In the genomic region with DNA sequence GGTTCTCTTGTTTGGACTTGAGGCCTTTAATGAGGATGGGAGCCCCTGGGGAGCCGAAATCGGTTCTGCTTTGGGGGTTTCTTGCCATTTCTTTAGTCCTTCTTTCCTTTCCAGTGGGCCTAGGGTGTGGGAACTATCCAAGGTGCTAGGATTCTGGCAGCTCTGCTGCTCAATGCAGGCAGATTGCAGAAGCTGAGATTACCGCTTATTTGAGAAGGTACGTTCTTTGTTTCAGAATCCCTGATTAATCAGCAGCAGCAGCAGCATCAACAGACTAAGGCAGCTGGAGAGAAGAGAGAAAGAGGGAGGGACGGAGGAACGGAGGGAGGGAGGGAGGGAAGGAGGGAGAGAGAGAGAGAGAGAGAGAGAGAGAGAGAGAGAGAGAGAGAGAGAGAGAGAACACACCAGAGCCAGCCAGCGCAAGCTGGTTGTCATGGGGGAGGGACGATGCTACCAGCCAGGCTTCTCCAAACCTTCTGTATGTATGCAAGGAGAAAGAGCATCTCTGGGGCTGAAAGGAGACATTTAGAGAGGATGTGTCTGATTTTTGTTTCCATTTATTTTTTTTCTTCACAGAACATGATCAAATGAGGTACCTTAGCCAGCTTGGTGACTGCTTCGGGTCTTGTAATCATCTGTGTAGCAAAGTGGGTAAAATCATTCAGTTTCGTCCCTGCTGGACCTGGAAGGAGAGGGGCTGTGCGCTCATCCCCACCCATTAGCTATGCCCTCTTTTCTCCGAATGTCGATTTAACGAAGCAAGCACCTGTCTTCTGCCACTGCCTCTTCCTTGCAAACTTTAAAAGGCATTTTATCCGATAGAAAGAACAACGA, we compare ENCODE assay signal across 10 mouse cellular contexts. TPM values are rescaled to one million over a fixed set of nuclear protein-coding genes. Genes with fewer than 3 reads are reported as not detected.
DNase-seq lines count a peak whose midpoint lies in the region; ATAC-seq lines count a peak whose summit lies in the region.
"Had no signal": no experiment of that assay in that cellular context is flagged by ENCODE, and none has a peak within 500 bp of the region (broad histone marks: within the 10 kb centered on the region; RNA-seq: fewer than 3 reads in every experiment).

Gene Nyap2 (plus strand): TSS at position 120 of the 834 bp plus-strand sequence.

- H3K27me3 ChIP-seq in forebrain, embryonic 16.5 days (replicated peaks; ENCODE audit: control insufficient read depth, insufficient read depth, low read length): no peaks in the 10 kb centered on the region
- no peaks in the 10 kb centered on the region for H3K27me3 ChIP-seq in neural tube, embryonic 14.5 days (ENCODE audit: control insufficient read depth, insufficient read depth, low read length)
- H3K27me3 ChIP-seq: heart, embryonic 15.5 days had no signal

- peak within 1 kb of the TSS; percentile 68 for H3K9ac ChIP-seq in forebrain, embryonic 16.5 days (replicated peaks; ENCODE audit: low read depth, low read length)
- peak within 1 kb of the TSS; percentile 65 for H3K9ac ChIP-seq in neural tube, embryonic 14.5 days (replicated peaks; ENCODE audit: low read depth, low read length)
- H3K9ac ChIP-seq: heart, embryonic 15.5 days had no signal

- peak within 1 kb of the TSS; percentile 98 for H3K27ac ChIP-seq in forebrain, embryonic 16.5 days (ENCODE audit: low read length)
- peak within 1 kb of the TSS; percentile 96 for H3K27ac ChIP-seq in neural tube, embryonic 14.5 days (ENCODE audit: low read depth, low read length)
- H3K27ac ChIP-seq: heart, embryonic 15.5 days had no signal

- H3K36me3 ChIP-seq in forebrain, embryonic 16.5 days (ENCODE audit: control insufficient read depth, insufficient read depth): no peaks in the 10 kb centered on the region
- no peaks in the 10 kb centered on the region for H3K36me3 ChIP-seq in neural tube, embryonic 14.5 days (ENCODE audit: control insufficient read depth, insufficient read depth, low read length)
- H3K36me3 ChIP-seq: heart, embryonic 15.5 days had no signal

- peaks cover 6% of the 10 kb centered on the region for H3K4me1 ChIP-seq in forebrain, embryonic 16.5 days (replicated peaks; ENCODE audit: control insufficient read depth, insufficient read depth, low read length)
- H3K4me1 ChIP-seq in neural tube, embryonic 14.5 days (ENCODE audit: control insufficient read depth, insufficient read depth, low read length): no peaks in the 10 kb centered on the region
- H3K4me1 ChIP-seq: heart, embryonic 15.5 days had no signal

- no peaks in the 10 kb centered on the region for H3K9me3 ChIP-seq in forebrain, embryonic 16.5 days (ENCODE audit: control insufficient read depth, low read length)
- no peaks in the 10 kb centered on the region for H3K9me3 ChIP-seq in neural tube, embryonic 14.5 days (ENCODE audit: control insufficient read depth, low read length)
- H3K9me3 ChIP-seq: heart, embryonic 15.5 days had no signal

- DNase-seq in ES-CJ7 (ENCODE audit: low read depth, low spot score): peak; percentile 61
- peak; percentile 65 for DNase-seq in cerebellum, adult 11 months
- DNase-seq in left cerebral cortex, adult 11 months (ENCODE audit: low spot score): peak; percentile 61
- DNase-seq in thymus, postnatal 25 days: no peak
- DNase-seq in gastrocnemius, postnatal 10 days: no peak
- no peak for DNase-seq in urinary bladder, postnatal 36 days (ENCODE audit: low spot score in 2 of 2)

- 9% methylated on average over 16 of the region's 16 CpGs for WGBS in forebrain, embryonic 16.5 days
- WGBS in neural tube, embryonic 14.5 days: 18% methylated on average over 16 of the region's 16 CpGs

- H3K4me2 ChIP-seq in forebrain, embryonic 16.5 days (ENCODE audit: low read length): peak within 1 kb of the TSS; percentile 76
- peak within 1 kb of the TSS; percentile 53 for H3K4me2 ChIP-seq in neural tube, embryonic 14.5 days (ENCODE audit: low read depth, low read length)
- H3K4me2 ChIP-seq: heart, embryonic 15.5 days had no signal

- ATAC-seq in forebrain, embryonic 16.5 days: peak; percentile 89
- ATAC-seq in neural tube, embryonic 14.5 days (ENCODE audit: low read depth): peak; percentile 88

- peak within 1 kb of the TSS; percentile 52 for H3K4me3 ChIP-seq in forebrain, embryonic 16.5 days (replicated peaks; ENCODE audit: low read length)
- H3K4me3 ChIP-seq in neural tube, embryonic 14.5 days (ENCODE audit: low read depth, low read length): peak within 1 kb of the TSS; percentile 45
- H3K4me3 ChIP-seq: heart, embryonic 15.5 days had no signal

RNA-seq across cellular contexts. Expression of gene Nyap2, which starts in this region (rescaled TPM):
- 11.2 and 12.0 TPM in 2 replicates for polyA plus RNA-seq in forebrain, embryonic 16.5 days (2015; fragmentation: Nextera tagmentation; extraction: Ambion mirVana)
- polyA plus RNA-seq in neural tube, embryonic 14.5 days (2014; fragmentation: Nextera tagmentation; extraction: Ambion mirVana): 39.3 and 45.7 TPM in 2 replicates
- under 1 TPM; 0.07 to 0.52 TPM for total RNA-seq in gastrocnemius, postnatal 10 days (2021)
- total RNA-seq: neutrophil, adult 5-6 weeks had no signal

Comparison
In these comparisons a context has a peak if more than half of its experiments do, and no peak if none do; other contexts are left out.
1. DNase-seq: peak in ES-CJ7 (single experiment), cerebellum, adult 11 months (single experiment) and left cerebral cortex, adult 11 months (single experiment); none in thymus, postnatal 25 days (single experiment), gastrocnemius, postnatal 10 days (single experiment) and urinary bladder, postnatal 36 days (0 of 2).